Mouse (Mus musculus) thymus, adult 2 months (tissue): ENCODE data around the gene Il18. TPM values are rescaled to one million over a fixed set of nuclear protein-coding genes. Genes with fewer than 3 reads are reported as not detected.

ENCODE experiments used
- DNase-seq: peaks from one replicate; pipeline ENCODE4 v3.0.0; 2021
- H3K27ac ChIP-seq: fragments of 200-500 bp; 2 replicates; pipeline ENCODE4 v1.5.1; 2012; ENCODE audit warnings: low read length, control low read depth; ENCODE audit not compliant: control insufficient read depth, insufficient read depth
- H3K27me3 ChIP-seq: fragments of 200-500 bp; 2 replicates; pipeline ENCODE4 v1.6.1; 2012; ENCODE audit warnings: mild to moderate bottlenecking, low read length, moderate library complexity, mixed read lengths; ENCODE audit not compliant: control insufficient read depth, insufficient read depth
- H3K36me3 ChIP-seq: fragments of 200-500 bp; 2 replicates; pipeline ENCODE4 v1.6.1; 2012; ENCODE audit warnings: mild to moderate bottlenecking, low read length, moderate library complexity; ENCODE audit not compliant: control insufficient read depth, insufficient read depth
- H3K4me1 ChIP-seq: fragments of 200-500 bp; replicated peaks from 2 replicates; pipeline ENCODE4 v1.6.1; 2012; ENCODE audit warnings: low read length; ENCODE audit not compliant: control insufficient read depth, insufficient read depth
- H3K4me3 ChIP-seq: fragments of 200-500 bp; 2 replicates; pipeline ENCODE4 v1.5.1; 2012; ENCODE audit warnings: mild to moderate bottlenecking, low read length, control low read depth, moderate library complexity; ENCODE audit not compliant: control insufficient read depth, insufficient read depth
- CTCF ChIP-seq: fragments of 200-500 bp; IDR thresholded peaks from 2 replicates; pipeline ENCODE4 v1.5.1; 2012; ENCODE audit warnings: mild to moderate bottlenecking, control low read depth, low read length, moderate library complexity, borderline replicate concordance; ENCODE audit not compliant: control insufficient read depth, poor library complexity, insufficient read depth; ENCODE audit errors: extremely low read depth
- POLR2A ChIP-seq: fragments of 200-500 bp; IDR thresholded peaks from 2 replicates; pipeline ENCODE4 v1.6.1; 2012; ENCODE audit warnings: mild to moderate bottlenecking, low read length, control low read depth, moderate library complexity; ENCODE audit not compliant: control insufficient read depth, poor library complexity, insufficient read depth; ENCODE audit errors: extremely low read depth
- WGBS: fragments of 180-500 bp; shearing (Covaris S2); methylation state at CpG from one replicate; pipeline ENCODE4 v1.1.7; 2018; 5-methylcytosine and 5-hydroxymethylcytosine counted together
- polyA plus RNA-seq: library from polyadenylated mRNA; depleted of rRNA; stranded (reverse); fragments of >200 nt; gene quantifications from 2 replicates; pipeline ENCODE4 v1.2.3, GENCODE M21; 2012

Gene Il18
- polyA plus RNA-seq, 1 experiment, result 5.0 TPM

DNA sequence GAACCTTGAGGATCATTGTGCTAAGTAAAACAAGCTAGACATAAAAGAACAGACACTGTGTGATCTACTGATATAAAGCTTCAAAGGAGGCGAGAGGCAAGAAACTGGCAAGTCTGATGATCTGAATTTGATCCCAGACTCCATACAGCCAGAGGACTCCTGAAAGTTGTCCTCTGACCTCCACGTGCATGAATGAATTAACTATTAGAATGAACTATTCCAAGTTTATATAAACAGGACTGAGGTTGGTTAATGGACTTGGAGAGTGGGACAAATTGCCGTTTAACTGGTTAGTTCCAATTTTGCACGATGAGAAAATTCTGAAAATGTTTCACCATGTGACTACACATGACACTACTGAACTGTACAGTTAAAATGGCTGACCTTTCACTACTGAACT, 5.7 kb upstream of the Il18 start:
- no peak overlapping the region for H3K4me3 ChIP-seq
- 84% methylated on average over 4 of the region's 4 CpGs for WGBS
- no peak for DNase-seq
- H3K4me1 ChIP-seq, result peaks cover 8% of the 10 kb centered on the region
- TF ChIP-seq POLR2A (no peak), CTCF (no peak)
- no peaks in the 10 kb centered on the region for H3K36me3 ChIP-seq
- no peaks in the 10 kb centered on the region for H3K27me3 ChIP-seq
- no peak overlapping the region for H3K27ac ChIP-seq

DNA sequence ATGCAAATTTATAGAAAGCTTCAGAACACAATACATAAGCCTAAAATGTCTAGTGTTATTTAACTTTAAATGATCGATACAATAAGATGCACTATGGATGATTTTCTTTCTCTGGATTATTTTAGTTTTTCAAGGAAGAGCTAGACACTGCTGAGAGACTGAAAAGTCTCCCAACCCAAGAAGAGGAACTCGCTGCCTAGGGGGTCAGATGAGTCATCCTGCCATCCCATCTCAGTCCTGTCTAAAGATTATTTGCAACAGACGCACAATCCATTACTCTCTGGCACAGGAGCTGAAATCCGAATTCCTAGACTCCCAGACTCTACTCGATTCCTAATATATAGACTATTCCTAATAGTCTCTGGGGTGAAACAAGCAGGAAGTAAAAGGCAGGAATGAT, 2.4 kb upstream of the Il18 start:
- WGBS, result 75% methylated on average over 5 of the region's 5 CpGs

DNA sequence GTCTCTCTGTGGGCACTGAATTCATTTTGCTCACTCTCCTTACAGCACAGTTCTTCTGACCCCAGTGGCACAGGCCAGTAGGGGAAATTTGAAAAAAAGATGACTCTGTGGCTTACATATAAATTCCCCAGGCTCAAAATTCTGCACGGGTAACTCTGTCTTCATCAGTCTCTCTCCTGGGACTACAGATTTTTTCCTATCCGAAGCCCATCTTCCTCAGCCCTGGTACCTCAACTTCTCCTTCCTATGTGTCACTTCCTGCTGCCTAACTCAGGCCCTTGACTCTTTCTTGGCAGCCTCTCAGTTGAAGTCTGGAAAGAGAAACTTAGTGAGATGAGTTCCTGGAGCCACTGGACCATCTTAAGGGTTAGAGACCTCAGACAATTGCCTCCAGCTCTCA, 1.1 kb upstream of the Il18 start:
- peaks cover 6% of the 10 kb centered on the region for H3K4me1 ChIP-seq
- no peak for DNase-seq
- no peaks in the 10 kb centered on the region for H3K27me3 ChIP-seq
- TF ChIP-seq CTCF (no peak), POLR2A (no peak)
- no peak overlapping the region for H3K27ac ChIP-seq
- H3K4me3 ChIP-seq, result no peak overlapping the region
- WGBS, result 33% methylated on average over 2 of the region's 2 CpGs
- no peaks in the 10 kb centered on the region for H3K36me3 ChIP-seq

More for the DNA sequence above, 2.4 kb upstream of the Il18 start:
- DNase-seq, result no peak
- no peak overlapping the region for H3K4me3 ChIP-seq
- peaks cover 14% of the 10 kb centered on the region for H3K4me1 ChIP-seq
- TF ChIP-seq POLR2A, result no peak
- TF ChIP-seq CTCF, result no peak
- no peaks in the 10 kb centered on the region for H3K27me3 ChIP-seq
- no peaks in the 10 kb centered on the region for H3K36me3 ChIP-seq
- no peak overlapping the region for H3K27ac ChIP-seq

DNA sequence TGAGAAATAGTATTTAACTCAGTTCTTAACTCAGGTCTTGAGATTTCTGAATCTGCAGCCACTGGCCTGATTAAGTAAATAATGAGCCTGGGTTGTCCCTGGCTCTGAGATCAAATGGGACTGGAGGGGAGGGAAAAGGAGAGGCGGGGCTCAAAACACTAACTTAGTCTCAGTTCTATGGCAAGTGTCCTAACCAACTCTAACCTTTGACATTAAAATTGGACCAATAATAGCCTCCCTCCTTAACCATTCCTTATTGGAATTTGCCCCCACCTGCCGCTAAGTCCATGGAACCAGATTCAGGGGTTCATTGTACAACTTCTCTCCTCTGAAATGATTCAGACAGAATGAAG, 443 bp downstream of the Il18 start, which contains the start of gene Bco2:
Gene Bco2 (minus strand): TSS at position 88 of the 353 bp plus-strand sequence.
- DNase-seq, result no peak
- WGBS, result 72% methylated on average over 2 of the region's 2 CpGs
- no peaks in the 10 kb centered on the region for H3K36me3 ChIP-seq
- H3K4me1 ChIP-seq, result peaks cover 6% of the 10 kb centered on the region
- peak within 1 kb of the TSS; percentile 18 for H3K4me3 ChIP-seq
- TF ChIP-seq CTCF (no peak), POLR2A (no peak)
- H3K27me3 ChIP-seq, result no peaks in the 10 kb centered on the region
- H3K27ac ChIP-seq, result peak within 1 kb of the TSS; percentile 33; the same call in 1 of the 2 replicates

DNA sequence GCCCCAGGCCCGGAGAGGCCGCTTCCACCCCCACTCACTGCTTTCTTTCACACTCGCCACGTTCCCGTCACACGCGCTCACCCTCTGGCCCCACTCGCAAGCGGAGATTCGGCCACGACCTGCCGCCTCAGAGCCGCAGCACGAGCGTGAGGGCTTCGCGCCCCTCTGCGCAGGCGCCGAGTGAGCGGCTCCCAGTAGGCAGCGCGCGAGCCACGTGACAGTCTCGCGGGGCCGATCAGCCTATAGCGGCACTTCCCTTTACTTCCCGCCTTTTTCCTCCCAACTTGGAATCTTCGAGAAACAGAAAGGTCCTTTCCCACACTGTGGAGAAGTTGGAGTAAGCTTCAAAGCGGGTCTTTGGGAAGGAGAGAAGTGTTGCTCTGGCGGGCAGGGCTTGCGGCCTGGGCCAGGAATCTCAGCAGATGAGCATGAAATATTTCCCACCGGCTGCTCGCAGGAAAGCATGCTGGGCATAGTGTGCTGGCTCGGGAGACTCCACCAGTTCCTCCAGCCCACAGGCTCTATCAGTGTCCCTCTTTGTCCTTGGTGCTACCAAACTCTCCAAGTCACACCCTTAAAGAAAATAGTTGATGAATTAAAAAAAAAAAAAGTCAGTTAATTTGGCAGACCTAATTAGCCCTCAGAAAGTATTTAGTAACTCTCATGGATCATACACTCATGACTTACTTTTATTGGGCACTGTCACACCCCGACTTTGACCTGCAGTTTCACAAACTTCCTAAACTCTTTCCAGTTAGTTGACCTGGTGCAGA, 6.7 kb downstream of the Il18 start, which contains the start of gene Tex12:
Gene Tex12 (minus strand): TSS at position 181 of the 773 bp plus-strand sequence.
- TF ChIP-seq CTCF (no peak), POLR2A (no peak)

DNA sequence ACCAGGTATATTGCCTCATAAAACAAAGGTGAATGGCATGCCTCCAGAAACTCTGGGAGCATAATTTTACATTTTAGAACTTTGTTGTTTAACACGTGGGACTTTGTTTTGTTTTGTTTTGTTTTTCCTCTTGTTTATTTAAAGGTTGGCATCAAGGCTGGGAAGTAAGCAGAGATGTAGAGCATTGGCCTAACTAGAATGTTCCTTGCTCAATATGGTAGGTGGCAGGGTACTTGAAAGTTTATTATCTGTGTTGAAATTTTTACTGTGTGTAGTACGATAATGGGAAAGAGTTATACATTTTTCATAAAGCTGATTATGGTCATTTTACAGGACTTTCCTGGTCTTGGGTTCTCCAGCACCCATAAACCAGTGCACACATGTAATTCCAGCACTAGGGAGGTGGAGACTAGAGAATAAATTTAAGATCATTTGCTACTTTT, 7.3 kb downstream of the Il18 start:
- no peak for DNase-seq
- no peaks in the 10 kb centered on the region for H3K27me3 ChIP-seq
- H3K27ac ChIP-seq, result no peak overlapping the region
- no peaks in the 10 kb centered on the region for H3K36me3 ChIP-seq
- no peak for TF ChIP-seq POLR2A
- no peak for TF ChIP-seq CTCF
- H3K4me1 ChIP-seq, result no peaks in the 10 kb centered on the region
- 95% methylated on average over 2 of the region's 2 CpGs for WGBS
- H3K4me3 ChIP-seq, result no peak overlapping the region

More for the DNA sequence above, 6.7 kb downstream of the Il18 start, which contains the start of gene Tex12:
- H3K4me3 ChIP-seq, result no peak within 1 kb of the TSS
- 97% methylated on average over 38 of the region's 38 CpGs for WGBS
- no peak within 1 kb of the TSS for H3K27ac ChIP-seq
- no peaks in the 10 kb centered on the region for H3K4me1 ChIP-seq
- H3K36me3 ChIP-seq, result no peaks in the 10 kb centered on the region
- H3K27me3 ChIP-seq, result no peaks in the 10 kb centered on the region
- no peak for DNase-seq
